Mouse (Mus musculus) hindbrain, postnatal 0 days (tissue): ENCODE measurements around the gene Tspan18. TPM values are rescaled to one million over a fixed set of nuclear protein-coding genes. Genes with fewer than 3 reads are reported as not detected.

Experiments used
- ATAC-seq: fragments of 200-750 bp; cut with Nextera tagmentation; 2 replicates; pipeline ENCODE4 v1.8.0; 2017; ENCODE audit warnings: mild to moderate bottlenecking, moderate TSS enrichment, moderate library complexity
- DNase-seq: peaks from one replicate; pipeline ENCODE4 v3.0.0-alpha.2; 2015; ENCODE audit warnings: low spot score
- H3K27ac ChIP-seq: fragments of 300-500 bp; sonication (generic); 2 replicates; pipeline ENCODE4 v1.5.1; 2014; ENCODE audit warnings: mild to moderate bottlenecking
- H3K27me3 ChIP-seq: fragments of 300-500 bp; sonication (generic); 2 replicates; pipeline ENCODE4 v1.6.1; 2014; ENCODE audit warnings: low read length, mixed read lengths; ENCODE audit not compliant: insufficient read depth
- H3K36me3 ChIP-seq: fragments of 300-500 bp; sonication (generic); 2 replicates; pipeline ENCODE4 v1.6.1; 2014; ENCODE audit warnings: low read length, mixed read lengths; ENCODE audit not compliant: insufficient read depth
- H3K4me1 ChIP-seq: fragments of 300-500 bp; sonication (generic); 2 replicates; pipeline ENCODE4 v1.6.1; 2014; ENCODE audit warnings: antibody characterized with exemption, low read length, mixed read lengths; ENCODE audit not compliant: insufficient read depth
- H3K4me2 ChIP-seq: fragments of 300-500 bp; sonication (generic); 2 replicates; pipeline ENCODE4 v1.6.1; 2014; ENCODE audit warnings: low read depth, mild to moderate bottlenecking, low read length, moderate library complexity, mixed read lengths
- H3K4me3 ChIP-seq: fragments of 300-500 bp; sonication (generic); 2 replicates; pipeline ENCODE4 v1.5.1; 2014; ENCODE audit warnings: low read length
- H3K9ac ChIP-seq: fragments of 300-500 bp; sonication (generic); replicated peaks from 2 replicates; pipeline ENCODE4 v1.6.1; 2014; ENCODE audit warnings: mild to moderate bottlenecking, low read length, moderate library complexity, mixed read lengths
- H3K9me3 ChIP-seq: fragments of 300-500 bp; sonication (generic); 2 replicates; pipeline ENCODE4 v1.6.1; 2016; ENCODE audit warnings: low read length, mixed read lengths
- CTCF ChIP-seq: IDR thresholded peaks from 2 replicates; pipeline ENCODE4 v1.5.1; 2016; ENCODE audit warnings: antibody characterized with exemption, control low read depth, low read depth
- WGBS: fragments of 180-500 bp; shearing (Covaris S2); extraction: QIAGEN DNeasy Blood & Tissue Kit; methylation state at CpG from one replicate; pipeline ENCODE4 v1.1.7; 2014; 5-methylcytosine and 5-hydroxymethylcytosine counted together
- polyA plus RNA-seq: library from polyadenylated mRNA; unstranded; fragments of >200 nt; fragmentation: Nextera tagmentation; extraction: Ambion mirVana; gene quantifications from 2 replicates; pipeline ENCODE4 v1.2.1, GENCODE M21; 2015
- total RNA-seq: library from RNA; depleted of rRNA; stranded (reverse); fragments of >200 nt; gene quantifications from 2 replicates; pipeline ENCODE4 v1.2.3, GENCODE M21; 2014

Tspan18 gene
- total and polyA plus RNA-seq, 2 experiments from 2014 or later, result 12.3 to 23.5 TPM

- Histone ChIP-seq H3K36me3 (no peaks in the 10 kb centered on the region), H3K9me3 (no peaks in the 10 kb centered on the region), H3K4me3 (no peak overlapping the region), H3K27ac (no peak overlapping the region), H3K9ac (no peak overlapping the region), H3K27me3 (no peaks in the 10 kb centered on the region), H3K4me1 (no peaks in the 10 kb centered on the region), H3K4me2 (no peak overlapping the region)
- WGBS, result 25% methylated on average over 6 of the region's 6 CpGs
- DNase-seq (no peak), ATAC-seq (no peak)
- TF ChIP-seq CTCF, result no peak
Measured at GRCm38 (mm10) chr2:93346609-93347008, 12.3 kb upstream of the Tspan18 start.

GRCm38 (mm10) chr2:93345663-93346268 is 11.5 kb upstream of the Tspan18 start:
- H3K36me3 ChIP-seq, result no peaks in the 10 kb centered on the region
- no peak overlapping the region for H3K27ac ChIP-seq
- no peak overlapping the region for H3K4me3 ChIP-seq
- no peak overlapping the region for H3K4me2 ChIP-seq
- no peaks in the 10 kb centered on the region for H3K9me3 ChIP-seq
- no peak for ATAC-seq
- no peak for TF ChIP-seq CTCF
- no peaks in the 10 kb centered on the region for H3K4me1 ChIP-seq
- WGBS, result 78% methylated on average over 5 of the region's 5 CpGs
- DNase-seq, result no peak
- H3K27me3 ChIP-seq, result no peaks in the 10 kb centered on the region
- no peak overlapping the region for H3K9ac ChIP-seq

- no peak for TF ChIP-seq CTCF
- peaks cover 8% of the 10 kb centered on the region for H3K4me1 ChIP-seq
- ATAC-seq, result peak; percentile 35; the same call in 1 of the 2 replicates
- H3K9me3 ChIP-seq, result no peaks in the 10 kb centered on the region
- no peak overlapping the region for H3K4me3 ChIP-seq
- H3K9ac ChIP-seq, result no peak overlapping the region
- peak; percentile 50 for DNase-seq
- 0 out of 2 replicates have a peak overlapping the region, but pooled peaks have one; percentile 8 for H3K27ac ChIP-seq
- no peak overlapping the region for H3K4me2 ChIP-seq
- H3K27me3 ChIP-seq, result no peaks in the 10 kb centered on the region
- H3K36me3 ChIP-seq, result no peaks in the 10 kb centered on the region
- 25% methylated on average over 9 of the region's 9 CpGs for whole genome bisulfite sequencing
Measured at GRCm38 (mm10) chr2:93339373-93340106, 5.2 kb upstream of the Tspan18 start.

- H3K4me2 ChIP-seq, result no peak overlapping the region
- no peak overlapping the region for H3K4me3 ChIP-seq
- no peak for TF ChIP-seq CTCF
- DNase-seq, result no peak
- H3K27ac ChIP-seq, result no peak overlapping the region
- no peak for ATAC-seq
- H3K27me3 ChIP-seq, result no peaks in the 10 kb centered on the region
- no peaks in the 10 kb centered on the region for H3K9me3 ChIP-seq
- WGBS, result 85% methylated on average over 11 of the region's 11 CpGs
- H3K9ac ChIP-seq, result no peak overlapping the region
- no peaks in the 10 kb centered on the region for H3K36me3 ChIP-seq
- H3K4me1 ChIP-seq, result peaks cover 10% of the 10 kb centered on the region
Measured at GRCm38 (mm10) chr2:93335996-93336395, 1.7 kb upstream of the Tspan18 start.

GRCm38 (mm10) chr2:93333241-93333816 is 976 bp downstream of the Tspan18 start:
- Histone ChIP-seq H3K4me2 (peak overlapping the region; percentile 100), H3K4me3 (peak overlapping the region; percentile 47), H3K9ac (peak overlapping the region; percentile 57), H3K9me3 (no peaks in the 10 kb centered on the region), H3K36me3 (no peaks in the 10 kb centered on the region), H3K4me1 (0 out of 2 replicates have a peak, but pooled peaks cover 3% of the 10 kb centered on the region), H3K27ac (peak overlapping the region; percentile 52; the same call in 1 of the 2 replicates), H3K27me3 (no peaks in the 10 kb centered on the region)
- WGBS, result under 1% methylated on average over 29 of the region's 29 CpGs
- TF ChIP-seq CTCF, result peak; percentile 87
- peak; percentile 74 for ATAC-seq
- peak; percentile 93 for DNase-seq

GRCm38 (mm10) chr2:93332277-93332676 is 2.0 kb downstream of the Tspan18 start:
- Histone ChIP-seq H3K27me3 (no peaks in the 10 kb centered on the region), H3K4me2 (peak overlapping the region; percentile 100), H3K9ac (no peak overlapping the region), H3K4me3 (no peak overlapping the region), H3K9me3 (no peaks in the 10 kb centered on the region), H3K4me1 (peaks cover 10% of the 10 kb centered on the region; the same call in 1 of the 2 replicates), H3K36me3 (no peaks in the 10 kb centered on the region), H3K27ac (no peak overlapping the region)
- 51% methylated on average over 4 of the region's 4 CpGs for WGBS
- no peak for TF ChIP-seq CTCF
- DNase-seq, result no peak
- ATAC-seq, result no peak
